Mouse (Mus musculus) midbrain, postnatal 0 days (tissue): ENCODE results near the gene Gm10322. TPM values are rescaled to one million over a fixed set of nuclear protein-coding genes. Genes with fewer than 3 reads are reported as not detected.

Source experiments
- ATAC-seq: fragments of 200-750 bp; cut with Nextera tagmentation; 2 replicates; pipeline ENCODE4 v1.8.0; 2017; ENCODE audit warnings: moderate number of reproducible peaks, mild to moderate bottlenecking, moderate TSS enrichment, moderate library complexity; ENCODE audit not compliant: low FRiP score
- DNase-seq: peaks from one replicate; pipeline ENCODE4 v3.0.0-alpha.2; 2015; ENCODE audit warnings: low spot score
- H3K27ac ChIP-seq: fragments of 300-500 bp; sonication (generic); 2 replicates; pipeline ENCODE4 v1.5.1; 2014; ENCODE audit warnings: low read depth, mild to moderate bottlenecking, low read length, mixed read lengths
- H3K27me3 ChIP-seq: fragments of 300-500 bp; sonication (generic); 2 replicates; pipeline ENCODE4 v1.6.1; 2014; ENCODE audit warnings: low read length, control low read depth, mixed read lengths; ENCODE audit not compliant: insufficient read depth
- H3K36me3 ChIP-seq: fragments of 300-500 bp; sonication (generic); 2 replicates; pipeline ENCODE4 v1.6.1; 2014; ENCODE audit warnings: low read length, control low read depth, mixed read lengths; ENCODE audit not compliant: insufficient read depth
- H3K4me1 ChIP-seq: fragments of 300-500 bp; sonication (generic); 2 replicates; pipeline ENCODE4 v1.6.1; 2014; ENCODE audit warnings: mild to moderate bottlenecking, control low read depth, antibody characterized with exemption, low read length, mixed read lengths; ENCODE audit not compliant: insufficient read depth
- H3K4me2 ChIP-seq: fragments of 300-500 bp; sonication (generic); 2 replicates; pipeline ENCODE4 v1.6.1; 2014; ENCODE audit warnings: low read depth, mild to moderate bottlenecking, low read length, mixed read lengths; ENCODE audit not compliant: poor library complexity, severe bottlenecking
- H3K4me3 ChIP-seq: fragments of 300-500 bp; sonication (generic); 2 replicates; pipeline ENCODE4 v1.5.1; 2014; ENCODE audit warnings: low read depth, mild to moderate bottlenecking, low read length, moderate library complexity
- H3K9ac ChIP-seq: fragments of 300-500 bp; sonication (generic); replicated peaks from 2 replicates; pipeline ENCODE4 v1.6.1; 2014; ENCODE audit warnings: mild to moderate bottlenecking, low read length, moderate library complexity, mixed read lengths; ENCODE audit not compliant: poor library complexity, severe bottlenecking
- H3K9me3 ChIP-seq: fragments of 300-500 bp; sonication (generic); 2 replicates; pipeline ENCODE4 v1.6.1; 2016; ENCODE audit warnings: low read length, control low read depth
- CTCF ChIP-seq: IDR thresholded peaks from 2 replicates; pipeline ENCODE4 v1.5.1; 2016; ENCODE audit warnings: antibody characterized with exemption, mild to moderate bottlenecking
- WGBS: fragments of 180-500 bp; shearing (Covaris S2); extraction: QIAGEN DNeasy Blood & Tissue Kit; methylation state at CpG from one replicate; pipeline ENCODE4 v1.1.7; 2014; 5-methylcytosine and 5-hydroxymethylcytosine counted together
- polyA plus RNA-seq: library from polyadenylated mRNA; unstranded; fragments of >200 nt; fragmentation: Nextera tagmentation; extraction: Ambion mirVana; gene quantifications from 2 replicates; pipeline ENCODE4 v1.2.1, GENCODE M21; 2015
- total RNA-seq: library from RNA; depleted of rRNA; stranded (reverse); fragments of >200 nt; gene quantifications from 2 replicates; pipeline ENCODE4 v1.2.3, GENCODE M21; 2014

Gene Gm10322
- total and polyA plus RNA-seq, 2 experiments from 2014 or later, result not detected

DNA sequence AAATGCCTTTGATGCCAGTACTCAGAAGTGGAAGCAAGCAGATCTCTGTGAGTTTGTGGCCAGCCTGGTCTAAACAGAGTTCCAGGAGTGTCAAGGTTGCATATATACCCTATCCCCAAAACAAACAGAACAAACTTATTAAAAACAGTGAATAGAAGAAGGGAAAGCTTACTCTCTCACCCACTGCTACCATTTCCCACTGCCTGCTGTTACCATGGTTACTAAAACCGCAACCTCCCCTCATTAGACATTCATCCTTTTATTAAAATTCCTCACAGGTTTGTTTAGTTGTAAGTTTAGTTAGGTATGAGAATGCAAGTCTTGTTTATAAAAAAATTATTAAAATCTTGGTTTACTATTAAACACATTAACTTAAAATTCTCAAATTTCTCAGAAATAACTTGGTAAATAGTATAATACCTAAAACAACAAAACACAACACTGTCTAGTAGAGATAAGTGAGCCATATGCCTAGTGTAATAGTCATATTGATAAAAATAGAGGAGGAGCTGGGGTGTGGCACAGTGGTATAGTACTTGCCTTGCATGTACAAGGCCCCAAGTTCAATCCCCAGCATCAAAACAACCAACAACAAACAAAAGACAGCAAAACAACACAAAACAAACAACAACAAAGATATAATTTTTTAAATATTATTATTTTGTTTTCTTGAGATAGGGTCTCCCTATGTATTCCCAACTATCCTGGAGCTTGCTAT, 33.9 kb upstream of the Gm10322 start:
- ATAC-seq, result no peak

DNA sequence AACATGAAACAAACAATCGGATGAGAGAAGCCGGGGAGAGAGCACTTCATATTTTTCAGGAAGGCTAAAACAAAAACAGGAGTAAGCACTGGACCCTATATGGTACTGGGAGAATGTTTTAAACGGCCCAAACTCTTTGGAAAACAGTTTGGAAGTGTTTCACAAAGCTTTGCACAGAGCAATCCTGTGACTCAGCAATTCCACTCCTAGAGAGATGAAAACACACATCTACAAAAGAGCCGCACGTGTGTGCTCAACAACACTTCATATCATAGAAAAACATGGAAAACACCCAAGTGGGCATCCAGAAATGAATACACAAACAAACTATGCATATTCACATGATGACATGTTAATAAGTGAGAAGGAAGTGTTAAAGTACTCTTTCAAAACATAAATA, 30.2 kb upstream of the Gm10322 start:
- Histone ChIP-seq H3K4me3 (no peak overlapping the region), H3K27me3 (no peaks in the 10 kb centered on the region), H3K9me3 (no peaks in the 10 kb centered on the region), H3K4me1 (no peaks in the 10 kb centered on the region), H3K4me2 (no peak overlapping the region), H3K27ac (no peak overlapping the region), H3K9ac (no peak overlapping the region), H3K36me3 (no peaks in the 10 kb centered on the region)
- no peak for DNase-seq
- no peak for TF ChIP-seq CTCF
- no peak for ATAC-seq
- WGBS, result 85% methylated on average over 5 of the region's 5 CpGs

More for the DNA sequence above, 33.9 kb upstream of the Gm10322 start:
- 16% methylated on average over 1 of the region's 1 CpGs for WGBS
- no peak for DNase-seq
- Histone ChIP-seq H3K4me1 (no peaks in the 10 kb centered on the region), H3K27me3 (no peaks in the 10 kb centered on the region), H3K9me3 (no peaks in the 10 kb centered on the region), H3K4me2 (no peak overlapping the region), H3K36me3 (no peaks in the 10 kb centered on the region), H3K9ac (no peak overlapping the region), H3K4me3 (no peak overlapping the region), H3K27ac (no peak overlapping the region)
- no peak for TF ChIP-seq CTCF

DNA sequence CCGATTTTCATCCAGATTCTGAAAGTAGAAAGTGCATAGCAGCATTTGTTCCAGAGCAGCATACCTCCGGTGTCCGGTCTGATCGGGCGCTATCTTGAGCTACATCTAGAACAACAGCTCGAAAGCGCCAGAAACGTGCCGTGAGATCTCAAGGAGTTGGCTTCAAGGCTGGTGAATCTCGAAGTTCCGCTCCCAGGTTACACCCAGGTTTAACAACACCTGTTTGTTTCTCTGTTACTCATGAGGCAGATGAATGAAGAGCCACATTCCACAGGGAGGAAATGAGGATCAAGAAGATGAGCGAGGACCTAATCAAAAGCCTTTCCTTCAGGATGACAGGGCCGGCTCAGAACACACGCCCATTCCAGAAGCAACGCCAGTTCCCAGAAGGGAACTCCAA, 29.0 kb upstream of the Gm10322 start:
- no peak overlapping the region for H3K4me2 ChIP-seq
- no peaks in the 10 kb centered on the region for H3K4me1 ChIP-seq
- DNase-seq (no peak), ATAC-seq (no peak)
- no peaks in the 10 kb centered on the region for H3K27me3 ChIP-seq
- H3K27ac ChIP-seq, result no peak overlapping the region
- no peak overlapping the region for H3K4me3 ChIP-seq
- WGBS, result 92% methylated on average over 15 of the region's 15 CpGs
- no peaks in the 10 kb centered on the region for H3K9me3 ChIP-seq
- H3K9ac ChIP-seq, result no peak overlapping the region
- no peaks in the 10 kb centered on the region for H3K36me3 ChIP-seq
- no peak for TF ChIP-seq CTCF

DNA sequence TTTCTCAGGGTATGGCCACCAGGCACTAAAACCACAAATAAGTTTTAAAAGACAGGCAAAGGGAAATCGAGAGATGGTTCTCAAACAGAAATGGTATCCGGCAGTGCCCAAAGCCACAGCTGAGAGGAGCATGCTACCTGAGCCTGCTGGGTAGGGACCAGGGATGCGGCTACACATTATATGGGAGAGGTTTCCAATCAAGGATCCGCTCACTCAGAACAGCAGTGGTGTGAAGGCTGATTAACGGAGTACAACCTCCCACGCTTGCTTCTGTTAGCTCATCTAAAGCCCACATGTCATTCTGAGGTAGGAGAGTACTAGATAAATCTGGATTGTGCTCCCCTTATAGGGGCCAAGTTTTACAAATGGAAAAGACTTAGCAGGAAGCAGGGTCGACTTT, 27.7 kb upstream of the Gm10322 start:
- no peak overlapping the region for H3K9ac ChIP-seq
- no peaks in the 10 kb centered on the region for H3K4me1 ChIP-seq
- no peaks in the 10 kb centered on the region for H3K9me3 ChIP-seq
- WGBS, result 88% methylated on average over 7 of the region's 7 CpGs
- H3K4me3 ChIP-seq, result no peak overlapping the region
- ATAC-seq (no peak), DNase-seq (no peak)
- no peak overlapping the region for H3K4me2 ChIP-seq
- TF ChIP-seq CTCF, result no peak
- no peaks in the 10 kb centered on the region for H3K36me3 ChIP-seq
- H3K27ac ChIP-seq, result no peak overlapping the region
- H3K27me3 ChIP-seq, result no peaks in the 10 kb centered on the region

DNA sequence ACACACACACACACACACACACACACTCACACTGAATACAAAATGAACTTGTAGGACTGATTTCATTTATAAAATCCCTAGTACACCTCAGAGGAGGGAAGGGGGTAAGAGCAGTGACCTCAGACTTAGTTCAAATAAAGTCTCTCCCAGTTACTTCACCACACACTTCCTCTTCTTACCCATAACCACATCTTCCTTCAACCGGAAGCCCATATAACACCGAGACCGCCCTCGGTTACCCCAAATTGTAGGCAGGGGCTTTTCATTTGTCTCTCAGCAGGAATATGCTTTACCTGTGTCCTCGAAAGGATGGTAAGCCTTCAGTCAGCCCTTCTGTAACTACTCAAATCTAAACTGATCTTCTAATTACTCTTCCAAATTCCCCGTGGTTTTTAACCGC, 26.4 kb upstream of the Gm10322 start:
- ATAC-seq (no peak), DNase-seq (no peak)
- Histone ChIP-seq H3K9me3 (no peaks in the 10 kb centered on the region), H3K27me3 (no peaks in the 10 kb centered on the region), H3K4me1 (no peaks in the 10 kb centered on the region), H3K4me3 (no peak overlapping the region), H3K36me3 (no peaks in the 10 kb centered on the region), H3K9ac (no peak overlapping the region), H3K27ac (no peak overlapping the region), H3K4me2 (no peak overlapping the region)
- 90% methylated on average over 7 of the region's 7 CpGs for WGBS
- TF ChIP-seq CTCF, result no peak

DNA sequence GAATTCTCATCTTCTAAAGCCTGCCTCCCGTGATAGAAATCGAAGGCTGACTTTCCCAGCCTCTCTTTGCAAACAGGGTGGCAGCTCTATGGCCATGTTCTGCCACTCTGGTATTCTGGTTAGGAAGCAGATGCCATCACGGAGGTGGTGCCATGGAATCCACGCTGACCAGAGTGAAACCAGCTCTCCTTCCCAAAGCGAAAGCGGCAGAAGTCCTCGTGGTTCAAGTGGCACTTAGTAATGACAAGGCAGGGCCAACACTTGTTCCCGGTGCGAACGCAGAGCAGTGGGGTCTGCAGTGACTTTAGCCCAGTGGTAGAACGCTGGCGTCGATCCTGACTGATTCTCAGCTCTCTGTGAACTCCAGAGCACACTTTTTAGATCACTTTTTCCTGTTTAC, 26.0 kb upstream of the Gm10322 start:
- Histone ChIP-seq H3K27ac (no peak overlapping the region), H3K27me3 (no peaks in the 10 kb centered on the region), H3K9ac (no peak overlapping the region), H3K4me2 (no peak overlapping the region), H3K36me3 (no peaks in the 10 kb centered on the region), H3K4me3 (no peak overlapping the region), H3K9me3 (no peaks in the 10 kb centered on the region), H3K4me1 (no peaks in the 10 kb centered on the region)
- DNase-seq (no peak), ATAC-seq (no peak)
- 90% methylated on average over 13 of the region's 13 CpGs for WGBS
- no peak for TF ChIP-seq CTCF
